ENCODE assay signal across 8 mouse cellular contexts in the genomic region with DNA sequence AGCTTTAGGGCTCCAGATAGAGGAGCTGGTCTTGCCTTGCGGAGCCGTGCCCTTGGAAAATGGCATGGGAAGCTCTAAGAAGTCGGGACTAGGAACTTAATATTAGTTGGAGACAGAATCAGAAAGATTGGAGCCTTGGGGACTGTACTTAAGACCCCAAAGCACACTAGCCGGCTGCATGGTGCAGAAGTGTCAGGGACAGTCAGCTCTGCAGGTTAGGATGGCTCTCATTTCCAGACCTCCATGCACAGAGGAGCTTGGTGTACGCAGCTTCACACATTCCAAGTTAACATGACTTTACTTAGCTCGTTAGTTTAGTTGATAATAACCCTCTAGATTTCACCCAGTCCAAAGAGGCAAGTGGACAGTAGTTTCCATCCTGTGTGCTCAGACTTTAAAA. TPM values are rescaled to one million over a fixed set of nuclear protein-coding genes. Genes with fewer than 3 reads are reported as not detected.
DNase-seq lines count a peak whose midpoint lies in the region; ATAC-seq and TF ChIP-seq lines count a peak whose summit lies in the region.

No protein-coding gene starts in this region.

- peaks cover 6% of the 10 kb centered on the region for H3K79me2 ChIP-seq in MEL (ENCODE audit: control insufficient read depth, insufficient read depth, low read length, poor library complexity)

- no peaks in the 10 kb centered on the region for H3K4me1 ChIP-seq in heart, embryonic 11.5 days (ENCODE audit: control insufficient read depth, insufficient read depth, low read length)
- H3K4me1 ChIP-seq in MEL (ENCODE audit: control insufficient read depth in 1 of 2, insufficient read depth in 2 of 2, low read length in 2 of 2) = peaks cover 2 to 6% of the 10 kb centered on the region in 2 experiments; a peak in 3 of 4 replicates

- peak overlapping the region; percentile 84; the same call in 1 of the 2 replicates for H3K27ac ChIP-seq in heart, embryonic 11.5 days (ENCODE audit: low read depth, low read length)
- H3K27ac ChIP-seq in MEL (ENCODE audit: control insufficient read depth, low read depth, low read length) = no peak overlapping the region

- peak overlapping the region; percentile 77 for H3K4me3 ChIP-seq in heart, embryonic 11.5 days (ENCODE audit: low read depth, low read length)
- H3K4me3 ChIP-seq in MEL (ENCODE audit: control insufficient read depth in 1 of 2, insufficient read depth in 1 of 2, low read depth in 2 of 2, low read length in 2 of 2) = peak overlapping the region; percentile 61 to 68

- TF ChIP-seq EP300 in MEL (IDR thresholded peaks at IDR 0.05; ENCODE audit: low read depth in 1 of 2, low read length in 2 of 2) = no peak

- 7% methylated on average over 6 of the region's 6 CpGs for WGBS in heart, embryonic 11.5 days (ENCODE audit: insufficient replicate concordance)

- no peaks in the 10 kb centered on the region for H3K27me3 ChIP-seq in heart, embryonic 11.5 days (ENCODE audit: control insufficient read depth, insufficient read depth, low read length)
- H3K27me3 ChIP-seq in MEL (ENCODE audit: control insufficient read depth in 1 of 2, insufficient read depth in 2 of 2, low read length in 2 of 2) = no peaks in the 10 kb centered on the region

- no peak for TF ChIP-seq CTCF in MEL (IDR thresholded peaks at IDR 0.05 in 2 of 3, conservative IDR thresholded peaks at IDR 0.05 in 1 of 3; ENCODE audit: control insufficient read depth in 1 of 3, insufficient read depth in 1 of 3, low read depth in 2 of 3, low read length in 3 of 3, poor library complexity in 1 of 3, severe bottlenecking in 1 of 3)

- no peak for TF ChIP-seq RAD21 in MEL (IDR thresholded peaks at IDR 0.05; ENCODE audit: low read depth, low read length)

- TF ChIP-seq POLR2A in MEL (IDR thresholded peaks at IDR 0.05; ENCODE audit: control insufficient read depth in 1 of 2, insufficient read depth in 1 of 2, low read depth in 1 of 2, low read length in 2 of 2, poor library complexity in 1 of 2) = no peak

- no peak; the same call in 1 of the 2 replicates for ATAC-seq in heart, embryonic 11.5 days (replicated peaks; ENCODE audit: insufficient number of reproducible peaks, low FRiP score, low TSS enrichment)
- ATAC-seq in granulocyte monocyte progenitor cell, adult 5-6 weeks (replicated peaks; ENCODE audit: poor library complexity, severe bottlenecking) = peak; percentile 16
- ATAC-seq in megakaryocyte, adult 5-6 weeks (ENCODE audit: poor library complexity, severe bottlenecking) = peak; percentile 14; the same call in 1 of the 2 replicates

- peak overlapping the region; percentile 94 for H3K4me2 ChIP-seq in heart, embryonic 11.5 days

- H3K9me3 ChIP-seq in heart, embryonic 11.5 days (replicated peaks; ENCODE audit: control insufficient read depth, low read length) = no peaks in the 10 kb centered on the region
- H3K9me3 ChIP-seq in MEL (replicated peaks; ENCODE audit: insufficient read depth, low read length) = no peaks in the 10 kb centered on the region

- no peak for DNase-seq in heart, adult 8-10 months (ENCODE audit: low spot score)
- DNase-seq in MEL (ENCODE audit: low read depth, low spot score) = no peak
- DNase-seq in adrenal gland, postnatal 10 days = no peak
- no peak for DNase-seq in adrenal gland, postnatal 36 days
- no peak for DNase-seq in left cerebral cortex, postnatal 4 days

- 0 out of 2 replicates have a peak, but pooled peaks cover 3% of the 10 kb centered on the region for H3K36me3 ChIP-seq in heart, embryonic 11.5 days (ENCODE audit: control insufficient read depth, insufficient read depth, low read length)
- H3K36me3 ChIP-seq in MEL (ENCODE audit: control insufficient read depth in 1 of 2, insufficient read depth in 2 of 2, low read length in 2 of 2) = peaks cover 0 to 5% of the 10 kb centered on the region in 2 experiments; a peak in 1 of 4 replicates

- H3K9ac ChIP-seq in heart, embryonic 11.5 days (ENCODE audit: low read depth, low read length) = peak overlapping the region; percentile 92
- peak overlapping the region; percentile 85 for H3K9ac ChIP-seq in MEL (ENCODE audit: control insufficient read depth, low read depth, low read length, poor library complexity, severe bottlenecking)

- intact Hi-C loops in left cerebral cortex, postnatal 4 days (cut with DNase I) = no loop called here

TF ChIP-seq in MEL, 35 proteins besides CTCF, POLR2A, EP300 and RAD21:
- TF ChIP-seq ZNF384 (IDR thresholded peaks at IDR 0.05; ENCODE audit: low read depth, low read length) (no peak), USF2 (IDR thresholded peaks at IDR 0.05; ENCODE audit: borderline replicate concordance in 1 of 2, insufficient read depth in 1 of 2, low read depth in 1 of 2, low read length in 2 of 2) (no peak), CHD1 (IDR thresholded peaks at IDR 0.05; ENCODE audit: low read depth, low read length) (no peak), ZMIZ1 (IDR thresholded peaks at IDR 0.05; ENCODE audit: low read depth, low read length) (no peak), MYB (IDR thresholded peaks at IDR 0.05; ENCODE audit: low read depth, low read length) (no peak), USF1 (IDR thresholded peaks at IDR 0.05; ENCODE audit: low read depth, low read length) (no peak), UBTF (IDR thresholded peaks at IDR 0.05; ENCODE audit: borderline replicate concordance, insufficient read depth, low read depth, low read length) (no peak), MXI1 (IDR thresholded peaks at IDR 0.05; ENCODE audit: low read depth, low read length) (0 out of 2 replicates have a peak, but pooled peaks have one; percentile 31), GATA1 (IDR thresholded peaks at IDR 0.05; ENCODE audit: low read depth, low read length) (no peak)
TF ChIP-seq in MEL: peak in this region for 1.

RNA-seq across cellular contexts. Expression of a gene that starts 0.6 kb away (rescaled TPM):
- polyA plus RNA-seq in heart, embryonic 11.5 days (2014; fragmentation: Nextera tagmentation; extraction: Ambion mirVana) = 13.7 and 15.7 TPM in 2 replicates
- total RNA-seq in heart, adult 8-10 months (2022) = 10 to 100 TPM in 1 of 4 experiments, 1 to 10 TPM in 3; 7.9 to 10.3 (median 9.4) TPM
- total RNA-seq in MEL (2012; rRNA removed) = 15.0 and 20.0 TPM in 2 replicates
- polyA plus RNA-seq in MEL (2012; ENCODE audit: insufficient read depth in 1 of 2, insufficient read length in 2 of 2, low read depth in 1 of 2, low replicate concordance in 2 of 2, missing spikeins in 1 of 2) = 10 to 100 TPM in 1 of 2 experiments, not detected in 1; 17.0 TPM
- 10.5 and 11.9 TPM in 2 replicates for total RNA-seq in granulocyte monocyte progenitor cell, adult 5-6 weeks (2014; fragmentation: Nextera tagmentation)
- total RNA-seq in granulocyte monocyte progenitor cell, adult 5-6 weeks (2017) = 12.5 and 17.6 TPM in 2 replicates
- total RNA-seq in megakaryocyte, adult 5-6 weeks (2015) = 12.2 and 12.8 TPM in 2 replicates
- 10.4 and 11.8 TPM in 2 replicates for total RNA-seq in megakaryocyte, adult 5-6 weeks (2017)
- 10 to 100 TPM; 19.2 to 23.4 TPM for total RNA-seq in adrenal gland, postnatal 10 days (2021)
- 10 to 100 TPM; 18.0 to 22.0 TPM for total RNA-seq in adrenal gland, postnatal 36 days (2021)
- 10 to 100 TPM; 38.1 to 39.8 TPM for total RNA-seq in left cerebral cortex, postnatal 4 days (2021)
